Mouse (Mus musculus) stomach, embryonic 14.5 days (tissue): Measurements from ENCODE around the gene Tars2. TPM values are rescaled to one million over a fixed set of nuclear protein-coding genes. Genes with fewer than 3 reads are reported as not detected.

Source experiments
- ATAC-seq: fragments of 200-750 bp; cut with Nextera tagmentation; 2 replicates; pipeline ENCODE4 v1.8.0; 2017; ENCODE audit warnings: low read depth, moderate TSS enrichment; ENCODE audit not compliant: insufficient number of reproducible peaks, insufficient read depth, low FRiP score
- H3K27ac ChIP-seq: fragments of 300-500 bp; sonication (generic); 2 replicates; pipeline ENCODE4 v1.5.1; 2014; ENCODE audit warnings: mild to moderate bottlenecking, low read length, moderate library complexity, mixed read lengths
- H3K27me3 ChIP-seq: fragments of 300-500 bp; sonication (generic); 2 replicates; pipeline ENCODE4 v1.6.1; 2014; ENCODE audit warnings: low read length, control low read depth, mixed read lengths; ENCODE audit not compliant: control insufficient read depth, insufficient read depth
- H3K36me3 ChIP-seq: fragments of 300-500 bp; sonication (generic); 2 replicates; pipeline ENCODE4 v1.6.1; 2014; ENCODE audit warnings: mild to moderate bottlenecking, control low read depth, low read length, moderate library complexity, mixed read lengths; ENCODE audit not compliant: control insufficient read depth, insufficient read depth
- H3K4me1 ChIP-seq: fragments of 300-500 bp; sonication (generic); 2 replicates; pipeline ENCODE4 v1.6.1; 2014; ENCODE audit warnings: low read length, control low read depth, mixed read lengths; ENCODE audit not compliant: control insufficient read depth, insufficient read depth
- H3K4me2 ChIP-seq: fragments of 300-500 bp; sonication (generic); replicated peaks from 2 replicates; pipeline ENCODE4 v1.6.1; 2014; ENCODE audit warnings: low read depth, low read length, control low read depth
- H3K4me3 ChIP-seq: fragments of 300-500 bp; sonication (generic); 2 replicates; pipeline ENCODE4 v1.5.1; 2014; ENCODE audit warnings: low read depth, low read length, control low read depth
- H3K9ac ChIP-seq: fragments of 300-500 bp; sonication (generic); replicated peaks from 2 replicates; pipeline ENCODE4 v1.6.1; 2014; ENCODE audit warnings: low read depth, mild to moderate bottlenecking, control low read depth, low read length, moderate library complexity, mixed read lengths
- H3K9me3 ChIP-seq: fragments of 300-500 bp; sonication (generic); 2 replicates; pipeline ENCODE4 v1.6.1; 2016; ENCODE audit warnings: low read depth, low read length, control low read depth; ENCODE audit not compliant: control insufficient read depth
- WGBS: fragments of 180-500 bp; shearing (Covaris S2); extraction: QIAGEN DNeasy Blood & Tissue Kit; methylation state at CpG from one replicate; pipeline ENCODE4 v1.1.7; 2014; 5-methylcytosine and 5-hydroxymethylcytosine counted together
- polyA plus RNA-seq: library from polyadenylated mRNA; unstranded; fragments of >200 nt; fragmentation: Nextera tagmentation; extraction: Ambion mirVana; gene quantifications from 2 replicates; pipeline ENCODE4 v1.2.1, GENCODE M21; 2014

Tars2 gene
- polyA plus RNA-seq, 1 experiment from 2014 or later = 47.5 TPM

GRCm38 (mm10) chr3:95716075-95716474 is 43.9 kb downstream of the Tars2 start:
- Histone ChIP-seq H3K4me1 (no peaks in the 10 kb centered on the region), H3K27me3 (no peaks in the 10 kb centered on the region), H3K4me3 (no peak overlapping the region), H3K9ac (no peak overlapping the region), H3K9me3 (peaks cover 3% of the 10 kb centered on the region; the same call in 1 of the 2 replicates), H3K36me3 (no peaks in the 10 kb centered on the region), H3K4me2 (no peak overlapping the region), H3K27ac (no peak overlapping the region)
- WGBS = 65% methylated on average over 1 of the region's 1 CpGs
- no peak for ATAC-seq

- H3K4me2 ChIP-seq = no peak overlapping the region
- H3K36me3 ChIP-seq = no peaks in the 10 kb centered on the region
- H3K27ac ChIP-seq = no peak overlapping the region
- no peaks in the 10 kb centered on the region for H3K27me3 ChIP-seq
- H3K9me3 ChIP-seq = peaks cover 3% of the 10 kb centered on the region; the same call in 1 of the 2 replicates
- no peaks in the 10 kb centered on the region for H3K4me1 ChIP-seq
- ATAC-seq = no peak
- H3K9ac ChIP-seq = no peak overlapping the region
- H3K4me3 ChIP-seq = no peak overlapping the region
These were observed 50.0 kb downstream of the Tars2 start for GRCm38 (mm10) chr3:95709967-95710366.

GRCm38 (mm10) chr3:95709044-95709443 is 51.0 kb downstream of the Tars2 start:
- peaks cover 3% of the 10 kb centered on the region; the same call in 1 of the 2 replicates for H3K9me3 ChIP-seq
- no peak overlapping the region for H3K4me3 ChIP-seq
- H3K27ac ChIP-seq = no peak overlapping the region
- 83% methylated on average over 4 of the region's 4 CpGs for WGBS
- no peaks in the 10 kb centered on the region for H3K4me1 ChIP-seq
- no peaks in the 10 kb centered on the region for H3K36me3 ChIP-seq
- H3K27me3 ChIP-seq = no peaks in the 10 kb centered on the region
- ATAC-seq = no peak
- H3K9ac ChIP-seq = no peak overlapping the region
- no peak overlapping the region for H3K4me2 ChIP-seq

- no peak for ATAC-seq
- Histone ChIP-seq H3K27me3 (no peaks in the 10 kb centered on the region), H3K27ac (no peak overlapping the region), H3K4me3 (no peak overlapping the region), H3K4me1 (no peaks in the 10 kb centered on the region), H3K36me3 (no peaks in the 10 kb centered on the region), H3K9ac (no peak overlapping the region), H3K9me3 (no peaks in the 10 kb centered on the region), H3K4me2 (no peak overlapping the region)
- WGBS = 86% methylated on average over 7 of the region's 7 CpGs
These were observed 52.5 kb downstream of the Tars2 start for GRCm38 (mm10) chr3:95707497-95707896.

- no peak for ATAC-seq
- Histone ChIP-seq H3K27me3 (no peaks in the 10 kb centered on the region), H3K9ac (no peak overlapping the region), H3K4me2 (no peak overlapping the region), H3K27ac (no peak overlapping the region), H3K4me3 (no peak overlapping the region), H3K36me3 (no peaks in the 10 kb centered on the region), H3K4me1 (peaks cover 7% of the 10 kb centered on the region), H3K9me3 (no peaks in the 10 kb centered on the region)
- 90% methylated on average over 4 of the region's 4 CpGs for WGBS
These were observed 53.7 kb downstream of the Tars2 start for GRCm38 (mm10) chr3:95706273-95706672.

- H3K4me3 ChIP-seq = no peak overlapping the region
- no peaks in the 10 kb centered on the region for H3K36me3 ChIP-seq
- no peak overlapping the region for H3K4me2 ChIP-seq
- H3K9me3 ChIP-seq = no peaks in the 10 kb centered on the region
- peaks cover 15% of the 10 kb centered on the region for H3K4me1 ChIP-seq
- H3K9ac ChIP-seq = no peak overlapping the region
- no peaks in the 10 kb centered on the region for H3K27me3 ChIP-seq
- 82% methylated on average over 4 of the region's 4 CpGs for WGBS
- H3K27ac ChIP-seq = no peak overlapping the region
- ATAC-seq = no peak
These were observed 55.4 kb downstream of the Tars2 start for GRCm38 (mm10) chr3:95704612-95705011.

GRCm38 (mm10) chr3:95703276-95703675 is 56.7 kb downstream of the Tars2 start:
- Histone ChIP-seq H3K4me3 (no peak overlapping the region), H3K27me3 (no peaks in the 10 kb centered on the region), H3K4me1 (peaks cover 15% of the 10 kb centered on the region), H3K36me3 (no peaks in the 10 kb centered on the region), H3K4me2 (no peak overlapping the region), H3K27ac (no peak overlapping the region), H3K9ac (no peak overlapping the region), H3K9me3 (no peaks in the 10 kb centered on the region)
- ATAC-seq = no peak
- WGBS = 83% methylated on average over 3 of the region's 3 CpGs

GRCm38 (mm10) chr3:95701877-95702540 is 58.0 kb downstream of the Tars2 start:
- Histone ChIP-seq H3K4me2 (peak overlapping the region; percentile 56), H3K9ac (no peak overlapping the region), H3K9me3 (no peaks in the 10 kb centered on the region), H3K4me1 (peaks cover 15% of the 10 kb centered on the region), H3K27me3 (no peaks in the 10 kb centered on the region), H3K4me3 (peak overlapping the region; percentile 19), H3K27ac (peak overlapping the region; percentile 87), H3K36me3 (no peaks in the 10 kb centered on the region)
- ATAC-seq = peak; percentile 96
- 5% methylated on average over 24 of the region's 24 CpGs for WGBS

- no peaks in the 10 kb centered on the region for H3K27me3 ChIP-seq
- 67% methylated on average over 2 of the region's 2 CpGs for WGBS
- H3K36me3 ChIP-seq = no peaks in the 10 kb centered on the region
- H3K4me1 ChIP-seq = peaks cover 22% of the 10 kb centered on the region
- H3K4me2 ChIP-seq = 0 out of 2 replicates have a peak overlapping the region, but pooled peaks have one; percentile 56
- peak overlapping the region; percentile 87; the same call in 1 of the 2 replicates for H3K27ac ChIP-seq
- H3K9me3 ChIP-seq = no peaks in the 10 kb centered on the region
- no peak overlapping the region for H3K9ac ChIP-seq
- H3K4me3 ChIP-seq = no peak overlapping the region
- no peak for ATAC-seq
These were observed 58.9 kb downstream of the Tars2 start for GRCm38 (mm10) chr3:95701085-95701484.
